Comparison of ENCODE assay signal across 8 mouse cellular contexts in genomic region chr17:27095690-27096089, GRCm38 (mm10). TPM values are rescaled to one million over a fixed set of nuclear protein-coding genes. Genes with fewer than 3 reads are reported as not detected.
DNase-seq lines count a peak whose midpoint lies in the region; ATAC-seq lines count a peak whose summit lies in the region.

No protein-coding gene starts in this region.

- no peaks in the 10 kb centered on the region for H3K36me3 ChIP-seq in neural tube, embryonic 15.5 days
- H3K36me3 ChIP-seq in intestine, embryonic 16.5 days (ENCODE audit: control insufficient read depth, insufficient read depth, low read length), result peaks cover 6% of the 10 kb centered on the region; the same call in 1 of the 2 replicates

- no peak overlapping the region for H3K9ac ChIP-seq in neural tube, embryonic 15.5 days (replicated peaks)
- no peak overlapping the region for H3K9ac ChIP-seq in intestine, embryonic 16.5 days (ENCODE audit: low read depth, low read length)

- no peak overlapping the region for H3K4me3 ChIP-seq in neural tube, embryonic 15.5 days (replicated peaks)
- no peak overlapping the region for H3K4me3 ChIP-seq in intestine, embryonic 16.5 days (ENCODE audit: low read length)

- no peak for ATAC-seq in neural tube, embryonic 15.5 days (ENCODE audit: low FRiP score)
- peak; percentile 23; the same call in 1 of the 2 replicates for ATAC-seq in intestine, embryonic 16.5 days
- no peak for ATAC-seq in inflammation-experienced regulatory T-cells, adult 6 months

- no peaks in the 10 kb centered on the region for H3K9me3 ChIP-seq in neural tube, embryonic 15.5 days (replicated peaks)
- no peaks in the 10 kb centered on the region for H3K9me3 ChIP-seq in intestine, embryonic 16.5 days (ENCODE audit: control insufficient read depth, low read length)

- DNase-seq in adrenal gland, postnatal 10 days, result peak; percentile 53
- no peak for DNase-seq in adrenal gland, adult 18-20 months (ENCODE audit: low spot score in 2 of 2)
- DNase-seq in neural tube, embryonic 10.5 days (ENCODE audit: extremely low spot score, low spot score), result peak; percentile 34
- DNase-seq in lung, postnatal 10 days, result peak; percentile 72
- no peak for DNase-seq in layer of hippocampus, adult 9-10 months (ENCODE audit: low spot score)

- no peak overlapping the region for H3K4me2 ChIP-seq in neural tube, embryonic 15.5 days
- no peak overlapping the region for H3K4me2 ChIP-seq in intestine, embryonic 16.5 days (ENCODE audit: low read depth, low read length)

- H3K27me3 ChIP-seq in neural tube, embryonic 15.5 days (replicated peaks), result no peaks in the 10 kb centered on the region
- H3K27me3 ChIP-seq in intestine, embryonic 16.5 days (replicated peaks; ENCODE audit: control insufficient read depth, insufficient read depth, low read length), result no peaks in the 10 kb centered on the region

- 26% methylated on average over 13 of the region's 13 CpGs for WGBS in neural tube, embryonic 15.5 days
- 31% methylated on average over 13 of the region's 13 CpGs for WGBS in intestine, embryonic 16.5 days

- H3K4me1 ChIP-seq in neural tube, embryonic 15.5 days, result no peaks in the 10 kb centered on the region
- H3K4me1 ChIP-seq in intestine, embryonic 16.5 days (ENCODE audit: control insufficient read depth, insufficient read depth, low read length), result no peaks in the 10 kb centered on the region

- no peak overlapping the region for H3K27ac ChIP-seq in neural tube, embryonic 15.5 days (replicated peaks)
- no peak overlapping the region for H3K27ac ChIP-seq in intestine, embryonic 16.5 days (ENCODE audit: low read length)

RNA-seq across cellular contexts. Expression of gene Uqcc2, which starts 38.0 kb away (rescaled TPM):
- 100 to 1,000 TPM; 152 to 180 TPM for total RNA-seq in adrenal gland, postnatal 10 days (2021)
- 100 to 1,000 TPM; 266 to 331 TPM for total RNA-seq in adrenal gland, adult 18-20 months (2021)
- 349 and 390 TPM in 2 replicates for polyA plus RNA-seq in neural tube, embryonic 15.5 days (2015; fragmentation: Nextera tagmentation; extraction: Ambion mirVana)
- polyA plus RNA-seq in intestine, embryonic 16.5 days (2015; fragmentation: Nextera tagmentation; extraction: Ambion mirVana), result 238 and 255 TPM in 2 replicates
- polyA plus RNA-seq in inflammation-experienced regulatory T-cells, adult 6 months (2017; shearing (Covaris generic)), result 100 to 1,000 TPM; 123 to 139 (median 128) TPM

RNA-seq across cellular contexts. Expression of gene Itpr3, which starts 38.6 kb away (rescaled TPM):
- 1 to 10 TPM; 8.7 to 9.7 TPM for total RNA-seq in adrenal gland, postnatal 10 days (2021)
- total RNA-seq in adrenal gland, adult 18-20 months (2021), result 1 to 10 TPM; 5.5 to 6.2 TPM
- polyA plus RNA-seq in neural tube, embryonic 15.5 days (2015; fragmentation: Nextera tagmentation; extraction: Ambion mirVana), result 0.82 and 2.9 TPM in 2 replicates
- polyA plus RNA-seq in intestine, embryonic 16.5 days (2015; fragmentation: Nextera tagmentation; extraction: Ambion mirVana), result 12.1 and 16.5 TPM in 2 replicates
- 1 to 10 TPM; 3.9 to 8.2 (median 7.1) TPM for polyA plus RNA-seq in inflammation-experienced regulatory T-cells, adult 6 months (2017; shearing (Covaris generic))

Comparison
In these comparisons a context has a peak if more than half of its experiments do, and no peak if none do; other contexts are left out.
1. DNase-seq: peak in adrenal gland, postnatal 10 days (single experiment), neural tube, embryonic 10.5 days (single experiment) and lung, postnatal 10 days (single experiment); none in adrenal gland, adult 18-20 months (0 of 2) and layer of hippocampus, adult 9-10 months (single experiment).